Mouse (Mus musculus) liver, embryonic 13.5 days (tissue): ENCODE data around the gene Tra2a. TPM values are rescaled to one million over a fixed set of nuclear protein-coding genes. Genes with fewer than 3 reads are reported as not detected.

Source experiments
- ATAC-seq: fragments of 200-750 bp; cut with Nextera tagmentation; 2 replicates; pipeline ENCODE4 v1.8.0; 2017; ENCODE audit warnings: low read depth, mild to moderate bottlenecking, moderate number of reproducible peaks, moderate library complexity
- DNase-seq: peaks from one replicate; pipeline ENCODE4 v3.0.0; 2022
- H3K27ac ChIP-seq: fragments of 300-500 bp; sonication (generic); 2 replicates; pipeline ENCODE4 v1.5.1; 2015; ENCODE audit warnings: moderate library complexity, mild to moderate bottlenecking, inconsistent platforms
- H3K27me3 ChIP-seq: fragments of 300-500 bp; sonication (generic); 2 replicates; pipeline ENCODE4 v1.6.1; 2015; ENCODE audit warnings: mild to moderate bottlenecking, inconsistent platforms
- H3K36me3 ChIP-seq: fragments of 300-500 bp; sonication (generic); 2 replicates; pipeline ENCODE4 v1.6.1; 2015; ENCODE audit warnings: mild to moderate bottlenecking, inconsistent platforms
- H3K4me1 ChIP-seq: fragments of 300-500 bp; sonication (generic); replicated peaks from 2 replicates; pipeline ENCODE4 v1.6.1; 2015; ENCODE audit warnings: inconsistent platforms
- H3K4me2 ChIP-seq: fragments of 300-500 bp; sonication (generic); 2 replicates; pipeline ENCODE4 v1.6.1; 2015; ENCODE audit warnings: inconsistent platforms, mild to moderate bottlenecking, moderate library complexity
- H3K4me3 ChIP-seq: fragments of 300-500 bp; sonication (generic); replicated peaks from 2 replicates; pipeline ENCODE4 v1.5.1; 2015; ENCODE audit warnings: mild to moderate bottlenecking, inconsistent platforms
- H3K9ac ChIP-seq: fragments of 300-500 bp; sonication (generic); 2 replicates; pipeline ENCODE4 v1.6.1; 2015; ENCODE audit warnings: mild to moderate bottlenecking, inconsistent platforms
- H3K9me3 ChIP-seq: fragments of 300-500 bp; sonication (generic); replicated peaks from 2 replicates; pipeline ENCODE4 v1.6.1; 2016; ENCODE audit warnings: inconsistent platforms
- WGBS: fragments of 180-500 bp; shearing (Covaris S2); methylation state at CpG from one replicate; pipeline ENCODE4 v1.1.7; 2015; ENCODE audit not compliant: insufficient replicate concordance; 5-methylcytosine and 5-hydroxymethylcytosine counted together
- polyA plus RNA-seq: library from polyadenylated mRNA; unstranded; fragments of >200 nt; fragmentation: Nextera tagmentation; extraction: Ambion mirVana; gene quantifications from 2 replicates; pipeline ENCODE4 v1.2.1, GENCODE M21; 2015

The Tra2a gene
- 51.9 and 60.9 TPM in 2 replicates for polyA plus RNA-seq

GRCm38 (mm10) chr6:49263847-49264243 is at the start of gene Tra2a:
Tra2a (minus strand) TSS chr6:49264033.
- H3K9me3 ChIP-seq, result no peaks in the 10 kb centered on the region
- DNase-seq (peak; percentile 94), ATAC-seq (peak; percentile 92)
- H3K4me1 ChIP-seq, result peaks cover 38% of the 10 kb centered on the region
- no peaks in the 10 kb centered on the region for H3K27me3 ChIP-seq
- H3K9ac ChIP-seq, result peak within 1 kb of the TSS; percentile 99
- under 1% methylated on average over 39 of the region's 39 CpGs for WGBS
- peak within 1 kb of the TSS; percentile 100 for H3K4me3 ChIP-seq
- no peaks in the 10 kb centered on the region for H3K36me3 ChIP-seq
- peak within 1 kb of the TSS; percentile 81 for H3K4me2 ChIP-seq
- peak within 1 kb of the TSS; percentile 91 for H3K27ac ChIP-seq

- ATAC-seq (no peak), DNase-seq (no peak)
- H3K27ac ChIP-seq, result no peak overlapping the region
- H3K4me2 ChIP-seq, result no peak overlapping the region
- H3K9ac ChIP-seq, result no peak overlapping the region
- H3K4me3 ChIP-seq, result no peak overlapping the region
- no peaks in the 10 kb centered on the region for H3K9me3 ChIP-seq
- no peaks in the 10 kb centered on the region for H3K36me3 ChIP-seq
- H3K27me3 ChIP-seq, result no peaks in the 10 kb centered on the region
- H3K4me1 ChIP-seq, result no peaks in the 10 kb centered on the region
These were observed 34.5 kb upstream of the Tra2a start for GRCm38 (mm10) chr6:49298286-49298685.

- no peaks in the 10 kb centered on the region for H3K27me3 ChIP-seq
- no peaks in the 10 kb centered on the region for H3K36me3 ChIP-seq
- DNase-seq (no peak), ATAC-seq (no peak)
- no peak overlapping the region for H3K4me3 ChIP-seq
- H3K4me2 ChIP-seq, result no peak overlapping the region
- H3K27ac ChIP-seq, result no peak overlapping the region
- no peaks in the 10 kb centered on the region for H3K9me3 ChIP-seq
- 79% methylated on average over 1 of the region's 1 CpGs for WGBS
- H3K4me1 ChIP-seq, result no peaks in the 10 kb centered on the region
- no peak overlapping the region for H3K9ac ChIP-seq
These were observed 18.3 kb upstream of the Tra2a start for GRCm38 (mm10) chr6:49282122-49282521.

- DNase-seq, result no peak
- Histone ChIP-seq H3K9ac (no peak overlapping the region), H3K27me3 (no peaks in the 10 kb centered on the region), H3K4me1 (no peaks in the 10 kb centered on the region), H3K27ac (no peak overlapping the region), H3K4me3 (no peak overlapping the region), H3K9me3 (no peaks in the 10 kb centered on the region), H3K4me2 (no peak overlapping the region), H3K36me3 (no peaks in the 10 kb centered on the region)
- 23% methylated on average over 1 of the region's 1 CpGs for WGBS
- no peak for ATAC-seq
These were observed 17.1 kb upstream of the Tra2a start for GRCm38 (mm10) chr6:49280942-49281341.

- Histone ChIP-seq H3K9ac (no peak overlapping the region), H3K36me3 (no peaks in the 10 kb centered on the region), H3K9me3 (no peaks in the 10 kb centered on the region), H3K4me3 (no peak overlapping the region), H3K4me1 (no peaks in the 10 kb centered on the region; the same call in 1 of the 2 replicates), H3K4me2 (no peak overlapping the region), H3K27me3 (no peaks in the 10 kb centered on the region), H3K27ac (no peak overlapping the region)
- DNase-seq (no peak), ATAC-seq (no peak)
- 72% methylated on average over 7 of the region's 7 CpGs for whole genome bisulfite sequencing
These were observed 11.5 kb upstream of the Tra2a start for GRCm38 (mm10) chr6:49275296-49275695.

GRCm38 (mm10) chr6:49274416-49275091 is 10.7 kb upstream of the Tra2a start:
- no peaks in the 10 kb centered on the region for H3K9me3 ChIP-seq
- H3K27ac ChIP-seq, result no peak overlapping the region
- no peak for DNase-seq
- no peak for ATAC-seq
- WGBS, result 55% methylated on average over 9 of the region's 9 CpGs
- H3K9ac ChIP-seq, result no peak overlapping the region
- H3K27me3 ChIP-seq, result no peaks in the 10 kb centered on the region
- H3K4me2 ChIP-seq, result no peak overlapping the region
- H3K4me3 ChIP-seq, result no peak overlapping the region
- no peaks in the 10 kb centered on the region for H3K36me3 ChIP-seq
- H3K4me1 ChIP-seq, result no peaks in the 10 kb centered on the region; the same call in 1 of the 2 replicates

- DNase-seq, result no peak
- Histone ChIP-seq H3K9ac (no peak overlapping the region), H3K27me3 (no peaks in the 10 kb centered on the region), H3K36me3 (no peaks in the 10 kb centered on the region), H3K9me3 (no peaks in the 10 kb centered on the region), H3K27ac (no peak overlapping the region), H3K4me1 (no peaks in the 10 kb centered on the region; the same call in 1 of the 2 replicates), H3K4me3 (no peak overlapping the region), H3K4me2 (no peak overlapping the region)
- 44% methylated on average over 4 of the region's 4 CpGs for WGBS
- no peak for ATAC-seq
These were observed 10.1 kb upstream of the Tra2a start for GRCm38 (mm10) chr6:49273934-49274333.

GRCm38 (mm10) chr6:49272863-49273262 is 9.0 kb upstream of the Tra2a start:
- ATAC-seq (no peak), DNase-seq (no peak)
- Histone ChIP-seq H3K27ac (no peak overlapping the region), H3K9me3 (no peaks in the 10 kb centered on the region), H3K4me2 (no peak overlapping the region), H3K36me3 (no peaks in the 10 kb centered on the region), H3K9ac (no peak overlapping the region), H3K27me3 (no peaks in the 10 kb centered on the region), H3K4me1 (no peaks in the 10 kb centered on the region; the same call in 1 of the 2 replicates), H3K4me3 (no peak overlapping the region)
- WGBS, result 61% methylated on average over 2 of the region's 2 CpGs

GRCm38 (mm10) chr6:49271815-49272214 is 8.0 kb upstream of the Tra2a start:
- WGBS, result 54% methylated on average over 6 of the region's 6 CpGs
- no peak overlapping the region for H3K9ac ChIP-seq

GRCm38 (mm10) chr6:49269923-49270322 is 6.1 kb upstream of the Tra2a start:
- ATAC-seq (no peak), DNase-seq (no peak)
- H3K27me3 ChIP-seq, result no peaks in the 10 kb centered on the region
- 54% methylated on average over 11 of the region's 11 CpGs for WGBS
- no peak overlapping the region for H3K4me2 ChIP-seq
- H3K4me1 ChIP-seq, result peaks cover 5% of the 10 kb centered on the region
- no peak overlapping the region for H3K27ac ChIP-seq
- H3K9me3 ChIP-seq, result no peaks in the 10 kb centered on the region
- no peak overlapping the region for H3K4me3 ChIP-seq
- no peaks in the 10 kb centered on the region for H3K36me3 ChIP-seq
- no peak overlapping the region for H3K9ac ChIP-seq

More at GRCm38 (mm10) chr6:49271815-49272214, 8.0 kb upstream of the Tra2a start:
- no peak overlapping the region for H3K4me2 ChIP-seq
- no peaks in the 10 kb centered on the region for H3K36me3 ChIP-seq
- ATAC-seq, result no peak
- no peak overlapping the region for H3K27ac ChIP-seq
- no peak for DNase-seq
- H3K4me3 ChIP-seq, result no peak overlapping the region
- peaks cover 5% of the 10 kb centered on the region for H3K4me1 ChIP-seq
- no peaks in the 10 kb centered on the region for H3K27me3 ChIP-seq
- H3K9me3 ChIP-seq, result no peaks in the 10 kb centered on the region

- no peak overlapping the region for H3K27ac ChIP-seq
- no peak overlapping the region for H3K4me3 ChIP-seq
- H3K9ac ChIP-seq, result no peak overlapping the region
- 13% methylated on average over 5 of the region's 5 CpGs for WGBS
- no peaks in the 10 kb centered on the region for H3K36me3 ChIP-seq
- peaks cover 10% of the 10 kb centered on the region for H3K4me1 ChIP-seq
- 0 out of 2 replicates have a peak, but pooled peaks have one; percentile 49 for ATAC-seq
- H3K4me2 ChIP-seq, result no peak overlapping the region
- no peaks in the 10 kb centered on the region for H3K27me3 ChIP-seq
- H3K9me3 ChIP-seq, result no peaks in the 10 kb centered on the region
- peak; percentile 46 for DNase-seq
These were observed 5.4 kb upstream of the Tra2a start for GRCm38 (mm10) chr6:49269200-49269599.

- WGBS, result 58% methylated on average over 4 of the region's 4 CpGs
These were observed 3.9 kb upstream of the Tra2a start for GRCm38 (mm10) chr6:49267686-49268085.

More at GRCm38 (mm10) chr6:49267686-49268085, 3.9 kb upstream of the Tra2a start:
- Histone ChIP-seq H3K4me2 (no peak overlapping the region), H3K36me3 (no peaks in the 10 kb centered on the region), H3K27ac (no peak overlapping the region), H3K9me3 (no peaks in the 10 kb centered on the region), H3K9ac (no peak overlapping the region), H3K4me3 (no peak overlapping the region), H3K27me3 (no peaks in the 10 kb centered on the region), H3K4me1 (peaks cover 12% of the 10 kb centered on the region)
- DNase-seq (no peak), ATAC-seq (no peak)
